Mouse (Mus musculus) spleen, adult 2 months (tissue): ENCODE results near the gene Leo1. TPM values are rescaled to one million over a fixed set of nuclear protein-coding genes. Genes with fewer than 3 reads are reported as not detected.

ENCODE experiments used
- DNase-seq, 2 experiments: peaks; one replicate each; pipeline versions ENCODE4 v3.0.0 to v3.0.0-alpha.2; 2012 to 2021; ENCODE audit warnings: low spot score in 2 of 2, low read depth in 1 of 2
- H3K27ac ChIP-seq: fragments of 200-500 bp; 2 replicates; pipeline ENCODE4 v1.5.1; 2012; ENCODE audit warnings: low read length, inconsistent platforms; ENCODE audit not compliant: insufficient read depth
- H3K27me3 ChIP-seq: fragments of 200-500 bp; 2 replicates; pipeline ENCODE4 v1.6.1; 2012; ENCODE audit warnings: mild to moderate bottlenecking, moderate library complexity, low read length, inconsistent platforms; ENCODE audit not compliant: control insufficient read depth, insufficient read depth
- H3K36me3 ChIP-seq: fragments of 200-500 bp; 2 replicates; pipeline ENCODE4 v1.6.1; 2012; ENCODE audit warnings: mild to moderate bottlenecking, low read length, inconsistent platforms; ENCODE audit not compliant: control insufficient read depth, insufficient read depth
- H3K4me1 ChIP-seq: fragments of 200-500 bp; 2 replicates; pipeline ENCODE4 v1.6.1; 2011; ENCODE audit warnings: inconsistent platforms; ENCODE audit not compliant: control insufficient read depth, insufficient read depth, insufficient read length
- H3K4me3 ChIP-seq: fragments of 200-500 bp; 2 replicates; pipeline ENCODE4 v1.5.1; 2011; ENCODE audit warnings: mild to moderate bottlenecking, inconsistent platforms; ENCODE audit not compliant: insufficient read depth, insufficient read length; ENCODE audit errors: extremely low read depth
- CTCF ChIP-seq: fragments of 200-500 bp; IDR thresholded peaks from 2 replicates; pipeline ENCODE4 v1.5.1; 2011; ENCODE audit warnings: mild to moderate bottlenecking, inconsistent platforms; ENCODE audit not compliant: insufficient read depth, insufficient read length, insufficient replicate concordance; ENCODE audit errors: extremely low read depth
- POLR2A ChIP-seq: fragments of 200-500 bp; IDR thresholded peaks from 2 replicates; pipeline ENCODE4 v1.6.1; 2011; ENCODE audit warnings: low read depth, low read length, inconsistent platforms
- WGBS: fragments of 180-500 bp; shearing (Covaris S2); methylation state at CpG from one replicate; pipeline ENCODE4 v1.1.7; 2018; 5-methylcytosine and 5-hydroxymethylcytosine counted together
- polyA plus RNA-seq: library from polyadenylated mRNA; depleted of rRNA; stranded (reverse); fragments of >200 nt; gene quantifications from 2 replicates; pipeline ENCODE4 v1.2.3, GENCODE M21; 2012

Gene Leo1
- polyA plus RNA-seq, 1 experiment: 2.0 TPM

DNA sequence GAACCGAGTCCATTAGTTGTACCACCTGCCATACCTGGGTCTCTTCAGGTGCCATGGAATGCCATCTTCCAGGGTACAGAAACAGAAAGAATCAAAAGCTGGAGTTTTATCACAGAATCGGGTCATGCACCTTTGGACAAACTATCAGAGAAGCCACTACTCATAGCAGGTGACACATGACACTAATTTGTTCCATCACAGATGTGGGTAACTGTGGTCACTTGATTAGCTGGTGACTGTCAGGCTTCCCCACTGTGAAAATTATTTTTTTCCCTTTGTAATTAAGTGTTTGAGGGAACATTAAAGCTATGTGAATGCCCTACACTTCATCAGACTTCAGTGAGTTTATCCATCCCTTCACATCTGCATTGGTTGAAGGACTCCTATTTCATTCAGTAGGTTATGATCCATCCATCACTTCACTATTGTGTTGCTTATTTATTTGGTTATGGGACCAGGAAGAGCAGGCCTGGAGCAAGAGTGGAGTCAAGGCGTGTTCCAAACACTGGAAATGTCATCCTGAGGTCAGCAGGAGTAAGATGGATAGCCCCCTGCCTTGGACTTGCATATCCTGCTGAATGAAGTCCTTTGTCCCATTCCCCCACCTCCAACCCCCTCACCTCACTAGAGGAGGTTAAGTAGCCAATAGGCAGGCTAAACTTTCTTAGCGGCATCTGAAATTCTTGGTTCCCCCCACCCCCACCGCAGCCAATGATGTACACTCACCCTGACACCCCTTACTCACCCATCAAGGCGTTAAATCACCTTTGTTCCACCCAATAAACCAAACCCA is 16.8 kb upstream of the Leo1 start:
- no peak overlapping the region for H3K27ac ChIP-seq
- H3K36me3 ChIP-seq: no peaks in the 10 kb centered on the region
- 87% methylated on average over 6 of the region's 6 CpGs for WGBS
- H3K4me3 ChIP-seq: no peak overlapping the region
- TF ChIP-seq POLR2A: no peak
- TF ChIP-seq CTCF: no peak
- H3K27me3 ChIP-seq: no peaks in the 10 kb centered on the region
- no peaks in the 10 kb centered on the region for H3K4me1 ChIP-seq
- DNase-seq: no peak

- Histone ChIP-seq H3K27me3 (no peaks in the 10 kb centered on the region), H3K36me3 (no peaks in the 10 kb centered on the region), H3K4me1 (no peaks in the 10 kb centered on the region), H3K27ac (no peak overlapping the region), H3K4me3 (no peak overlapping the region)
- no peak for DNase-seq
- WGBS: 83% methylated on average over 7 of the region's 7 CpGs
- TF ChIP-seq POLR2A (no peak), CTCF (no peak)
Measured at GRCm38 (mm10) chr9:75425796-75426391, 15.4 kb upstream of the Leo1 start.

DNA sequence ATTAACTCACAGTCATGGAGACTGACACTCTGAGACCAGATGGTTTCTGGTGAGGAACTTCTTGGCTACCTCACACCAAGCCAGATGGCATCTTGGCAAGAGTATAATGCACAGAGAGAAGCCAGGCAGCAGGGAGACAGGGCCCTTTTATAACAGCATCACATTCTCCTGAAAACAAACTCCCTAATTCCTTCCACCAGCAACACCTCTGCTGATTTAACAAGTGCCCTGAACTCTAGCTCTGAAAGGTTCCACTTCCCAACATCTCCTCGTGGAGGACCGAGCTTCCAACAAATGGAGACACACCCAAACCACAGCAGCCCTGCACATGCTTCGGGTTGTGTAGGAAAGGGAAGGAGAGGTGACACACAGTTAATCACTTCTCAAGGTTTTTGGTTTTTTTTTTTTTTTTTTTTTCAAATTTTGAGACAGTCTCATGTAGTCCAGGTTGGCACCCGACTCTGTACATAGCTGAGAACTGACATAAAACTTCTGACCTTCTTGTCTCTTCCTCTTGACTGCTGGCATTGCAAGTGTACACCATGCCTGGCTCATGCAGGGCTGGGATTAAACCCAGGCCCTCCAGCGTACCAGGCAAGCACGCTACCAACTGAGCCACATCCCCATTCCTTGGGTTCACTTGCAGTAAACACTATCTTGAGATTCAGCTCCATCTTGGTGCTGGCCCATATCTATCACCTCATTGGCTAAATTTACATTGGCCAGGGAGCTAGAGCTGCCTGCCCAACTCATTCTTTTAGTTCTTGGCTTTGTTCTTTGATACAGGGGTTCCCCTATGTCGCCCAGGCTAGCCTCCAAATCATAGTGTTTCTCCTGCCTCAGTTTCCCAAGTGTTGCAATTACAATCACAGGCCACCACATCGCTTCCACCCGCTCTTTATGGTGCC is 13.7 kb upstream of the Leo1 start:
- WGBS: 66% methylated on average over 9 of the region's 9 CpGs
- H3K36me3 ChIP-seq: no peaks in the 10 kb centered on the region

DNA sequence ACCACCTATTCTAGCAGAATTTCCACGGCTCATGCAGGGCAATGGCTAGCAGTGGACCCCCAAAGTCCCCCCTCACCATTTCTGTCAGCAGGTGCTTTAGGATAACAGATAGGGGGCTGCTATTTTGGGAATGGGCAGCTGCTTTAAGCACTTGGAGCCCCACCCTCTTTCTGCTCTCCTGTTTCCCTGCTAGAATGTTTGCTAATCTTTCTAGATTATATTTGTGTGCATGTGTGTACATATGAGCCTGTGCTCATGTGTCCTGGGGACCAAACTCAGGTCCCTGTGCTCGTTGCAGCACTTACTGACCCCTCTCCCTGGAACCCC is 13.1 kb upstream of the Leo1 start:
- Histone ChIP-seq H3K4me3 (no peak overlapping the region), H3K4me1 (no peaks in the 10 kb centered on the region), H3K36me3 (no peaks in the 10 kb centered on the region), H3K27me3 (no peaks in the 10 kb centered on the region), H3K27ac (no peak overlapping the region)
- DNase-seq: no peak
- TF ChIP-seq CTCF (no peak), POLR2A (no peak)
- 86% methylated on average over 2 of the region's 2 CpGs for WGBS

More for the DNA sequence above, 13.7 kb upstream of the Leo1 start:
- no peak overlapping the region for H3K4me3 ChIP-seq
- TF ChIP-seq POLR2A (no peak), CTCF (no peak)
- no peaks in the 10 kb centered on the region for H3K4me1 ChIP-seq
- no peaks in the 10 kb centered on the region for H3K27me3 ChIP-seq
- H3K27ac ChIP-seq: no peak overlapping the region
- DNase-seq: no peak

DNA sequence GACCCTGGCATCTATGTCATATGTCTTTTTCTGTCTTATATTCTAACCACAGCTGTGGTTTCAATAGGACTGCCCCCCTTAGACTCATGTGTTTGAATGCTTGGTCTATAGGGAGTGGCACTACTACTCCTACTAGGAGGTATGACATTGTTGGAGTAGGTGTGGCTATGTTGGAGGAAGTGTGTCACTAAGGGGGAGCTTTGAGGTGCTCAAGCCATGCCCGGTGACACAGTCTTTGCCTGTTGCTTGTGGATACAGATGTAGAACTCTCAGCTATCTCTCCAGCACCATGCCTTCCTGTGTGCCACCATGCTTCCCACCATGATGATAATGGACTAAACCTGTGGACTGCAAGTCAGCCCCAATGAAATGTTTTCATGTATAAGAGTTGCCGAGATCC is 12.3 kb upstream of the Leo1 start:
- no peak for DNase-seq
- peaks cover 2% of the 10 kb centered on the region; the same call in 1 of the 2 replicates for H3K4me1 ChIP-seq
- no peak overlapping the region for H3K4me3 ChIP-seq
- 69% methylated on average over 2 of the region's 2 CpGs for WGBS
- TF ChIP-seq POLR2A: no peak
- H3K27me3 ChIP-seq: no peaks in the 10 kb centered on the region
- no peak overlapping the region for H3K27ac ChIP-seq
- no peaks in the 10 kb centered on the region for H3K36me3 ChIP-seq

DNA sequence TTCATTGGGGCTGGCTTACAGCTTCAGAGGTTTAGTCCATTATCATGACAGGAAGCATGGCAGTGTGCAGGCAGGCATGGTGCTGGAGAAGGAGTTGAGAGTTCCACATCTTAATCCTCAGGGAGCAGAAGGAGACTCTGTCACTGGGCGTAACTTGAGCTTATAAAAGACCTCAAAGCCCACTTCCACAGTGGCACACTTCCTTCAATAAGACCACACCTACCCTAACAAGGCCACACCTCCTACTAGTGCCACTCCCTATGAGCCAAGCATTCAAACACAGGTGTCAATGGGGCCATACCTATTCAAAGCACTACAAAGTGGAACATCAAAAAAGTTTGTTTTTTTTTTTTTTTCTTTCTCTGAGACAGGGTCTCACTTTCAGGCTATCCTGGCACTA is 11.7 kb upstream of the Leo1 start:
- WGBS: 75% methylated on average over 1 of the region's 1 CpGs
- no peak for DNase-seq
- TF ChIP-seq CTCF: no peak
- TF ChIP-seq POLR2A: no peak
- Histone ChIP-seq H3K36me3 (no peaks in the 10 kb centered on the region), H3K4me1 (peaks cover 3% of the 10 kb centered on the region; the same call in 1 of the 2 replicates), H3K27me3 (no peaks in the 10 kb centered on the region), H3K4me3 (no peak overlapping the region), H3K27ac (no peak overlapping the region)
